In the genomic region with DNA sequence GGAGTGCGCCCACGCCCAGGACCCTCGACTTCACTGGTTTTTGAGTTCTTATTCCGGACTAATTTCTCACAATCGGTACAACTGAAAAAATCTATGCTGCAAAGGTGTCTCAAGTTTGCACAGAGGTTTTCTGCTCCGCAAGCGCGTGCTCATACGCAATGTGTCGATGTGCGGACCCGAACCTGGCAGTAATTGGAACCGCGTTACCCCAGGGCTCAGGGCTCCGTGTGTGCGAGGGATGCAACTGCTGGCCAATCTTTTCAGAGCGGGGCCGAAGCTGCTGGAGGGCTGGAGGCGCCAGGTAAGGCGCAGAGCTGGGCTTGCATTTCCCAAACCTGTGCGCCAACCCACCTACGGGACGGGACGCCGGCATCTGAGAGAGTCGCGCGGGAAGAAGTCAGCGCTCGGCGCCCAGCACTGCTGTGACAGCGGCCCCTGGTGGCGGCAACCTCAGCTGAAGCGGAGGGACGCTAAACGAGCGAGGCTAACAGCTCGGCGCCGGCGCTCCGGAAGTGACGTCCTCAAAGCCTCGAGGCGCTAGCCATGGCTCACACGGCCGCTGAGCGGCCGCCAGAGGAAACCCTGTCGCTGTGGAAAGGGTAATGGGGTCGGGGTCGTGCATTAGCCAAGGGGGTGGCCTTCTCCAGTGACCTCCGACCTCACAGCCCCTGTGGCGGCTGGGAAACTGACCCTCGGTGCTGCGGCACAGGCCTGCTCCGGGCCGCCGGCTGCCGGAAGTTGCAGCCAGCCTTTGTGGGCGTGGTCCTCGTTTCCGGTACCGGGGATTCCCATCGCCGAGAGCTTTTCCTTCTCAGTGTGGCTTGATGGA, we compare ENCODE assay signal across 7 mouse cellular contexts. TPM values are rescaled to one million over a fixed set of nuclear protein-coding genes. Genes with fewer than 3 reads are reported as not detected.
DNase-seq lines count a peak whose midpoint lies in the region; ATAC-seq and TF ChIP-seq lines count a peak whose summit lies in the region.

A gene (plus strand): TSS at position 487 of the 829 bp plus-strand sequence.

- peak within 1 kb of the TSS; percentile 88 for H3K4me3 ChIP-seq in embryonic facial prominence, embryonic 10.5 days
- H3K4me3 ChIP-seq in intestine, postnatal 0 days (ENCODE audit: low read depth, low read length), result peak within 1 kb of the TSS; percentile 83
- H3K4me3 ChIP-seq in midbrain, embryonic 12.5 days, result peak within 1 kb of the TSS; percentile 85
- H3K4me3 ChIP-seq in small intestine, adult 2 months (ENCODE audit: low read depth, low read length), result peak within 1 kb of the TSS; percentile 86

- H3K4me2 ChIP-seq in intestine, postnatal 0 days (replicated peaks; ENCODE audit: low read depth), result peak within 1 kb of the TSS; percentile 96
- peak within 1 kb of the TSS; percentile 85 for H3K4me2 ChIP-seq in midbrain, embryonic 12.5 days (replicated peaks)

- under 1% methylated on average over 66 of the region's 66 CpGs for WGBS in embryonic facial prominence, embryonic 10.5 days
- under 1% methylated on average over 65 of the region's 66 CpGs for WGBS in intestine, postnatal 0 days
- under 1% methylated on average over 60 of the region's 66 CpGs for WGBS in midbrain, embryonic 12.5 days
- WGBS in small intestine, adult 2 months, result 1% methylated on average over 66 of the region's 66 CpGs

- H3K4me1 ChIP-seq in embryonic facial prominence, embryonic 10.5 days, result peaks cover 23% of the 10 kb centered on the region
- H3K4me1 ChIP-seq in intestine, postnatal 0 days (replicated peaks; ENCODE audit: control insufficient read depth, insufficient read depth, low read length), result 0 out of 2 replicates have a peak, but pooled peaks cover 4% of the 10 kb centered on the region
- H3K4me1 ChIP-seq in midbrain, embryonic 12.5 days, result peaks cover 25% of the 10 kb centered on the region
- peaks cover 10% of the 10 kb centered on the region; the same call in 1 of the 2 replicates for H3K4me1 ChIP-seq in small intestine, adult 2 months (ENCODE audit: control insufficient read depth, insufficient read depth, insufficient read length, low read length)

- H3K36me3 ChIP-seq in embryonic facial prominence, embryonic 10.5 days (replicated peaks), result peaks cover 30% of the 10 kb centered on the region
- H3K36me3 ChIP-seq in intestine, postnatal 0 days (ENCODE audit: control insufficient read depth, insufficient read depth), result peaks cover 27% of the 10 kb centered on the region
- peaks cover 12% of the 10 kb centered on the region for H3K36me3 ChIP-seq in midbrain, embryonic 12.5 days
- H3K36me3 ChIP-seq in small intestine, adult 2 months (ENCODE audit: control insufficient read depth, insufficient read depth, low read length), result peaks cover 20% of the 10 kb centered on the region

- peak; percentile 89 for ATAC-seq in intestine, postnatal 0 days
- ATAC-seq in midbrain, embryonic 12.5 days (ENCODE audit: low FRiP score, low read depth), result peak; percentile 94

- TF ChIP-seq CTCF in intestine, postnatal 0 days (IDR thresholded peaks at IDR 0.05; ENCODE audit: low read depth), result peak; percentile 99
- peak; percentile 85 for TF ChIP-seq CTCF in small intestine, adult 2 months (IDR thresholded peaks at IDR 0.05; ENCODE audit: extremely low read depth, insufficient read length, insufficient replicate concordance, low read depth, low read length)

- TF ChIP-seq POLR2A in small intestine, adult 2 months (IDR thresholded peaks at IDR 0.05; ENCODE audit: low read depth, low read length), result peak; percentile 60; the same call in 1 of the 2 replicates

- peak within 1 kb of the TSS; percentile 81 for H3K9ac ChIP-seq in intestine, postnatal 0 days (ENCODE audit: low read depth, low read length)
- peak within 1 kb of the TSS; percentile 90 for H3K9ac ChIP-seq in midbrain, embryonic 12.5 days (replicated peaks)

- no peaks in the 10 kb centered on the region for H3K9me3 ChIP-seq in embryonic facial prominence, embryonic 10.5 days
- H3K9me3 ChIP-seq in intestine, postnatal 0 days (ENCODE audit: control insufficient read depth), result no peaks in the 10 kb centered on the region
- H3K9me3 ChIP-seq in midbrain, embryonic 12.5 days, result no peaks in the 10 kb centered on the region

- peak within 1 kb of the TSS; percentile 98 for H3K27ac ChIP-seq in embryonic facial prominence, embryonic 10.5 days (replicated peaks)
- peak within 1 kb of the TSS; percentile 81 for H3K27ac ChIP-seq in intestine, postnatal 0 days (ENCODE audit: low read depth, low read length)
- peak within 1 kb of the TSS; percentile 92 for H3K27ac ChIP-seq in midbrain, embryonic 12.5 days (replicated peaks)
- H3K27ac ChIP-seq in small intestine, adult 2 months (ENCODE audit: insufficient read depth, low read depth, low read length), result peak within 1 kb of the TSS; percentile 74

- DNase-seq in adrenal gland, postnatal 10 days, result peak; percentile 100
- peak; percentile 98 for DNase-seq in embryonic facial prominence, embryonic 10.5 days (ENCODE audit: low spot score)
- peak; percentile 61 for DNase-seq in gonadal fat pad, adult 2 months (ENCODE audit: low read depth)
- peak; percentile 99 for DNase-seq in left cerebral cortex, postnatal 4 days

- intact Hi-C loops in left cerebral cortex, postnatal 4 days (cut with DNase I), result no loop called here

- peaks cover 12% of the 10 kb centered on the region; the same call in 1 of the 2 replicates for H3K27me3 ChIP-seq in embryonic facial prominence, embryonic 10.5 days (replicated peaks; ENCODE audit: low read depth, poor library complexity, severe bottlenecking)
- no peaks in the 10 kb centered on the region for H3K27me3 ChIP-seq in intestine, postnatal 0 days (replicated peaks; ENCODE audit: control insufficient read depth, insufficient read depth, low read length)
- H3K27me3 ChIP-seq in midbrain, embryonic 12.5 days, result peaks cover 14% of the 10 kb centered on the region; the same call in 1 of the 2 replicates
- H3K27me3 ChIP-seq in small intestine, adult 2 months (ENCODE audit: control insufficient read depth, insufficient read depth, low read length), result no peaks in the 10 kb centered on the region

RNA-seq across cellular contexts. Expression of the gene that starts here (rescaled TPM):
- 10 to 100 TPM; 20.0 to 25.0 TPM for total RNA-seq in adrenal gland, postnatal 10 days (2021)
- polyA plus RNA-seq in embryonic facial prominence, embryonic 10.5 days (2016; fragmentation: Nextera tagmentation; extraction: Ambion mirVana), result 21.1 and 21.2 TPM in 2 replicates
- polyA plus RNA-seq in gonadal fat pad, adult 2 months (2012; rRNA removed), result 18.3 TPM in 2 replicates
- polyA plus RNA-seq in intestine, postnatal 0 days (2015; fragmentation: Nextera tagmentation; extraction: Ambion mirVana), result 8.4 and 10.6 TPM in 2 replicates
- 10 to 100 TPM; 28.8 to 29.1 TPM for total RNA-seq in left cerebral cortex, postnatal 4 days (2021)
- polyA plus RNA-seq in midbrain, embryonic 12.5 days (2016; fragmentation: Nextera tagmentation; extraction: Ambion mirVana), result 24.9 and 25.1 TPM in 2 replicates
- 9.6 and 18.1 TPM in 2 replicates for polyA plus RNA-seq in small intestine, adult 2 months (2012; rRNA removed)

Comparison
In these comparisons a context has a peak if more than half of its experiments do, and no peak if none do; other contexts are left out.
1. Peak in every context shown above with its lines: DNase-seq, ATAC-seq, H3K4me3 ChIP-seq and H3K27ac ChIP-seq.